In genomic region chr9:66834318-66835096, GRCm38 (mm10) we compare ENCODE assay signal across 8 mouse cellular contexts. TPM values are rescaled to one million over a fixed set of nuclear protein-coding genes. Genes with fewer than 3 reads are reported as not detected.
DNase-seq lines count a peak whose midpoint lies in the region; ATAC-seq and TF ChIP-seq lines count a peak whose summit lies in the region.

Gene Aph1c (minus strand): TSS chr9:66834726.

- peak; percentile 99 for DNase-seq in MEL (ENCODE audit: low read depth, low spot score)
- peak; percentile 98 to 99 for DNase-seq in cerebellum, adult 2 months
- peak; percentile 98 for DNase-seq in forebrain, postnatal 0 days
- DNase-seq in heart, postnatal 4 days, result peak; percentile 98
- peak; percentile 98 to 99 for DNase-seq in layer of hippocampus, adult 8-10 months (ENCODE audit: low spot score in 2 of 2)
- peak; percentile 99 for DNase-seq in ovary, adult 18-20 months (ENCODE audit: low spot score)
- DNase-seq in thymus, postnatal 0 days (ENCODE audit: low spot score), result peak; percentile 99

- H3K9ac ChIP-seq in MEL (ENCODE audit: control insufficient read depth, low read depth, low read length, poor library complexity, severe bottlenecking), result peak within 1 kb of the TSS; percentile 67
- peak within 1 kb of the TSS; percentile 58 for H3K9ac ChIP-seq in forebrain, postnatal 0 days
- H3K9ac ChIP-seq in lung, embryonic 15.5 days, result peak within 1 kb of the TSS; percentile 40

- peak in 1 of 2 experiments; percentile 65; a peak in 1 of 4 replicates for TF ChIP-seq POLR2A in MEL (IDR thresholded peaks at IDR 0.05; ENCODE audit: control insufficient read depth in 1 of 2, insufficient read depth in 1 of 2, low read depth in 1 of 2, low read length in 2 of 2, poor library complexity in 1 of 2)
- no peak; the same call in 1 of the 2 replicates for TF ChIP-seq POLR2A in cerebellum, adult 2 months (IDR thresholded peaks at IDR 0.05; ENCODE audit: borderline replicate concordance, insufficient read depth, low read length)

- TF ChIP-seq RAD21 in MEL (IDR thresholded peaks at IDR 0.05; ENCODE audit: low read depth, low read length), result no peak

- peaks cover 0 to 3% of the 10 kb centered on the region in 2 experiments; a peak in 1 of 4 replicates for H3K36me3 ChIP-seq in MEL (ENCODE audit: control insufficient read depth in 1 of 2, insufficient read depth in 2 of 2, low read length in 2 of 2)
- H3K36me3 ChIP-seq in forebrain, postnatal 0 days (ENCODE audit: insufficient read depth), result no peaks in the 10 kb centered on the region
- H3K36me3 ChIP-seq in lung, embryonic 15.5 days, result no peaks in the 10 kb centered on the region

- peak within 1 kb of the TSS; percentile 69 to 74 for H3K4me3 ChIP-seq in MEL (ENCODE audit: control insufficient read depth in 1 of 2, insufficient read depth in 1 of 2, low read depth in 2 of 2, low read length in 2 of 2)
- H3K4me3 ChIP-seq in cerebellum, adult 2 months (replicated peaks; ENCODE audit: insufficient read depth, low read depth, low read length), result peak within 1 kb of the TSS; percentile 99
- peak within 1 kb of the TSS; percentile 79 for H3K4me3 ChIP-seq in forebrain, postnatal 0 days (ENCODE audit: low read depth, low read length)
- H3K4me3 ChIP-seq in lung, embryonic 15.5 days, result peak within 1 kb of the TSS; percentile 62

- peak within 1 kb of the TSS; percentile 78 for H3K4me2 ChIP-seq in forebrain, postnatal 0 days (ENCODE audit: low read depth)
- H3K4me2 ChIP-seq in lung, embryonic 15.5 days, result peak within 1 kb of the TSS; percentile 99

- no peaks in the 10 kb centered on the region for H3K79me2 ChIP-seq in MEL (ENCODE audit: control insufficient read depth, insufficient read depth, low read length, poor library complexity)

- TF ChIP-seq CTCF in MEL (IDR thresholded peaks at IDR 0.05 in 2 of 3, conservative IDR thresholded peaks at IDR 0.05 in 1 of 3; ENCODE audit: control insufficient read depth in 1 of 3, insufficient read depth in 1 of 3, low read depth in 2 of 3, low read length in 3 of 3, poor library complexity in 1 of 3, severe bottlenecking in 1 of 3), result no peak
- no peak for TF ChIP-seq CTCF in cerebellum, adult 2 months (IDR thresholded peaks at IDR 0.05; ENCODE audit: borderline replicate concordance, insufficient read depth, low read depth, low read length)
- no peak for TF ChIP-seq CTCF in forebrain, postnatal 0 days (IDR thresholded peaks at IDR 0.05; ENCODE audit: low read depth)

- TF ChIP-seq EP300 in MEL (IDR thresholded peaks at IDR 0.05; ENCODE audit: low read depth in 1 of 2, low read length in 2 of 2), result no peak

- peaks cover 0 to 6% of the 10 kb centered on the region in 2 experiments; a peak in 1 of 4 replicates for H3K4me1 ChIP-seq in MEL (ENCODE audit: control insufficient read depth in 1 of 2, insufficient read depth in 2 of 2, low read length in 2 of 2)
- no peaks in the 10 kb centered on the region for H3K4me1 ChIP-seq in cerebellum, adult 2 months (ENCODE audit: control insufficient read depth, insufficient read depth, low read length)
- H3K4me1 ChIP-seq in forebrain, postnatal 0 days (ENCODE audit: insufficient read depth), result peaks cover 10% of the 10 kb centered on the region
- H3K4me1 ChIP-seq in lung, embryonic 15.5 days, result peaks cover 18% of the 10 kb centered on the region

- no peaks in the 10 kb centered on the region for H3K27me3 ChIP-seq in MEL (ENCODE audit: control insufficient read depth in 1 of 2, insufficient read depth in 2 of 2, low read length in 2 of 2)
- H3K27me3 ChIP-seq in cerebellum, adult 2 months (ENCODE audit: control insufficient read depth, insufficient read depth, low read length), result no peaks in the 10 kb centered on the region
- no peaks in the 10 kb centered on the region; the same call in 1 of the 2 replicates for H3K27me3 ChIP-seq in forebrain, postnatal 0 days (ENCODE audit: insufficient read depth, low read length)
- H3K27me3 ChIP-seq in lung, embryonic 15.5 days, result no peaks in the 10 kb centered on the region

- ATAC-seq in forebrain, postnatal 0 days, result peak; percentile 100
- ATAC-seq in lung, embryonic 15.5 days (ENCODE audit: borderline replicate concordance, extremely low read depth, low FRiP score, low TSS enrichment), result peak; percentile 100

- no peaks in the 10 kb centered on the region for H3K9me3 ChIP-seq in MEL (replicated peaks; ENCODE audit: insufficient read depth, low read length)
- H3K9me3 ChIP-seq in forebrain, postnatal 0 days (ENCODE audit: low read length), result no peaks in the 10 kb centered on the region
- H3K9me3 ChIP-seq in lung, embryonic 15.5 days, result no peaks in the 10 kb centered on the region

- under 1% methylated on average over 58 of the region's 58 CpGs for WGBS in cerebellum, adult 2 months
- WGBS in forebrain, postnatal 0 days, result under 1% methylated on average over 58 of the region's 58 CpGs
- whole genome bisulfite sequencing in lung, embryonic 15.5 days, result 0% methylated on average over 58 of the region's 58 CpGs

- H3K27ac ChIP-seq in MEL (ENCODE audit: control insufficient read depth, low read depth, low read length), result no peak within 1 kb of the TSS
- no peak within 1 kb of the TSS for H3K27ac ChIP-seq in cerebellum, adult 2 months (ENCODE audit: insufficient read depth, low read length)
- peak within 1 kb of the TSS; percentile 40 for H3K27ac ChIP-seq in forebrain, postnatal 0 days (ENCODE audit: low read depth, low read length)
- H3K27ac ChIP-seq in lung, embryonic 15.5 days, result no peak within 1 kb of the TSS

TF ChIP-seq in MEL, 35 proteins besides CTCF, POLR2A, EP300 and RAD21:
- TF ChIP-seq ZKSCAN1 (IDR thresholded peaks at IDR 0.05; ENCODE audit: low read depth, low read length), result no peak
- TF ChIP-seq TBP (IDR thresholded peaks at IDR 0.05; ENCODE audit: low read depth, low read length), result no peak
- no peak for TF ChIP-seq USF2 (IDR thresholded peaks at IDR 0.05; ENCODE audit: borderline replicate concordance in 1 of 2, insufficient read depth in 1 of 2, low read depth in 1 of 2, low read length in 2 of 2)
- TF ChIP-seq NELFE (IDR thresholded peaks at IDR 0.05; ENCODE audit: low read depth, low read length), result 0 out of 2 replicates have a peak, but pooled peaks have one; percentile 35
- TF ChIP-seq ZC3H11A (IDR thresholded peaks at IDR 0.05; ENCODE audit: low read depth, low read length), result no peak
- peak; percentile 26; the same call in 1 of the 2 replicates for TF ChIP-seq HCFC1 (IDR thresholded peaks at IDR 0.05; ENCODE audit: low read depth, low read length)
- no peak for TF ChIP-seq TAL1 (IDR thresholded peaks at IDR 0.05; ENCODE audit: low read length)
- TF ChIP-seq JUND (IDR thresholded peaks at IDR 0.05; ENCODE audit: low read depth, low read length), result no peak
- no peak for TF ChIP-seq ZMIZ1 (IDR thresholded peaks at IDR 0.05; ENCODE audit: low read depth, low read length)
- no peak for TF ChIP-seq BHLHE40 (IDR thresholded peaks at IDR 0.05; ENCODE audit: borderline replicate concordance, low read depth, low read length)
- no peak for TF ChIP-seq MAFK (IDR thresholded peaks at IDR 0.05; ENCODE audit: borderline replicate concordance, low read depth, low read length)
- no peak for TF ChIP-seq GATA1 (IDR thresholded peaks at IDR 0.05; ENCODE audit: low read depth, low read length)
- TF ChIP-seq MEF2A (IDR thresholded peaks at IDR 0.05; ENCODE audit: extremely low read depth, insufficient replicate concordance, low read depth, low read length, poor library complexity, severe bottlenecking), result no peak
- TF ChIP-seq E2F4 (IDR thresholded peaks at IDR 0.05; ENCODE audit: borderline replicate concordance, low read depth, low read length), result no peak
- no peak for TF ChIP-seq SMC3 (IDR thresholded peaks at IDR 0.05; ENCODE audit: low read depth, low read length)
- TF ChIP-seq ETS1 (IDR thresholded peaks at IDR 0.05; ENCODE audit: low read depth, low read length), result no peak
- TF ChIP-seq GABPA (IDR thresholded peaks at IDR 0.05; ENCODE audit: low read depth, low read length), result no peak
- TF ChIP-seq NRF1 (IDR thresholded peaks at IDR 0.05; ENCODE audit: insufficient read depth, low read depth, low read length, poor library complexity, severe bottlenecking), result 0 out of 2 replicates have a peak, but pooled peaks have one; percentile 34
- TF ChIP-seq POLR2AphosphoS2 (IDR thresholded peaks at IDR 0.05; ENCODE audit: low read length), result no peak
- no peak for TF ChIP-seq ZNF384 (IDR thresholded peaks at IDR 0.05; ENCODE audit: low read depth, low read length)
- TF ChIP-seq MAZ (IDR thresholded peaks at IDR 0.05; ENCODE audit: low read depth, low read length), result no peak

RNA-seq across cellular contexts. Expression of gene Aph1c, which starts in this region (rescaled TPM):
- 0.23 and 0.29 TPM in 2 replicates for total RNA-seq in MEL (2012; rRNA removed)
- under 1 TPM in 1 of 2 experiments, not detected in 1; 0.39 TPM for polyA plus RNA-seq in MEL (2012; ENCODE audit: insufficient read depth in 1 of 2, insufficient read length in 2 of 2, low read depth in 1 of 2, low replicate concordance in 2 of 2, missing spikeins in 1 of 2)
- 3.3 and 4.0 TPM in 2 replicates for polyA plus RNA-seq in cerebellum, adult 2 months (2012; rRNA removed)
- 1.0 and 2.2 TPM in 2 replicates for total RNA-seq in forebrain, postnatal 0 days (2014; rRNA removed)
- polyA plus RNA-seq in forebrain, postnatal 0 days (2015; fragmentation: Nextera tagmentation; extraction: Ambion mirVana), result 2.9 and 3.6 TPM in 2 replicates
- 1 to 10 TPM; 1.2 to 1.8 TPM for total RNA-seq in heart, postnatal 4 days (2021)
- total RNA-seq in layer of hippocampus, adult 8-10 months (2022), result 10 to 100 TPM in 2 of 4 experiments, 1 to 10 TPM in 2; 7.3 to 11.2 (median 9.6) TPM
- 3.5 and 5.3 TPM in 2 replicates for polyA plus RNA-seq in lung, embryonic 15.5 days (2015; fragmentation: Nextera tagmentation; extraction: Ambion mirVana)
- 2.1 and 3.5 TPM in 2 replicates for polyA plus RNA-seq in thymus, postnatal 0 days (2015; fragmentation: Nextera tagmentation; extraction: Ambion mirVana)

Comparison
In these comparisons a context has a peak if more than half of its experiments do, and no peak if none do; other contexts are left out.
1. Peak in DNase-seq, H3K4me3 ChIP-seq and H3K9ac ChIP-seq in MEL; RNA of the gene not detected or under 1 TPM.